Mouse (Mus musculus): ENCODE results near the gene Lrrtm1.

DNA sequence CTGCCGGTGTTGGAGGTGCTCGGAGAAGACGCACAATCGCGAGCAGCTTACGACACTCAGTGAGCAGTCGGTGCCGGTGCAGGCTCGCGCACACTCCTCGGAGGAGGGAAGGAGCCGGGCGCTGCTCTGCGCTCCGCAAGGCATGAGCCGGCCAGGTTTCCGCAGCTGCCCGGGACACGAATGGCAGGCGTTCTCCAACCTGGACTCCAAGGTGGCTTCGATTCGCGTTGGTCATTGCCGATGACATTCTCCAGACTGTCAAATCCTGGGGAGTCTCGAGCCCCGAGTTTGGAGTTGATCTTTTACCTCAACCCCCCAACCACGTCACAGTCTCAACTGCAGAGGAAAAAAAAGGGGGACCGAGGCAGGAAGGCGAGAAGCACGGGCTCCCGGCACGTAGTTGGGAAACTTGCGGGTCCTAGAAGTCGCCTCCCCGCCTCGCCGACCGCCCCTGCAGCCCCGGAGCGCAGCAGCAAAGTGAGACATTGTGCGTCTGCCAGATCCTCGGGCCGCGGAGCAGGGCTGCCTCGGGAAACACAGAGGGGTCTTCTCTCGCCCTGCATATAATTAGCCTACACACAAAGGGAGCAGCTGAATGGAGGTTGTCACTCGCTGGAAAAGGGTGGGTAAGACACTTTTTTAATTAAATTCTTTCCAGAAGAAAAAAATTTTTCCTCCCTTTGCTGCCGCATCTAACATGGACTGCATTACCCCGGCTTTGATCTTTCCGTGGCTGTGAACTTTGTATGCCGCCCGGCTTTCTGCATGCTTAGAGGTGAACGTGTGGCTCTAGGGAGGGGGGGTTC is at the start of gene Lrrtm1:
- no peak for TF ChIP-seq CTCF (IDR thresholded peaks at IDR 0.05; ENCODE audit: low read depth)
- no peak for TF ChIP-seq EP300 (IDR thresholded peaks at IDR 0.05; ENCODE audit: low read depth)
